Mouse (Mus musculus): Measurements from ENCODE around the gene Gm853. TPM values are rescaled to one million over a fixed set of nuclear protein-coding genes. Genes with fewer than 3 reads are reported as not detected.

Gm853 gene
- polyA plus RNA-seq, 1 experiment from 2014 or later, result not detected

- Histone ChIP-seq H3K4me1 (ENCODE audit: insufficient read depth) (peaks cover 38% of the 10 kb centered on the region; the same call in 1 of the 2 replicates), H3K9ac (peak within 1 kb of the TSS; percentile 27)
- DNase-seq, result peak; percentile 62
These were observed 47.0 kb downstream of the Gm853 start, which contains the start of gene Tinagl1 for GRCm38 (mm10) chr4:130175072-130175711. Tinagl1 (minus strand) TSS chr4:130175122.

DNA sequence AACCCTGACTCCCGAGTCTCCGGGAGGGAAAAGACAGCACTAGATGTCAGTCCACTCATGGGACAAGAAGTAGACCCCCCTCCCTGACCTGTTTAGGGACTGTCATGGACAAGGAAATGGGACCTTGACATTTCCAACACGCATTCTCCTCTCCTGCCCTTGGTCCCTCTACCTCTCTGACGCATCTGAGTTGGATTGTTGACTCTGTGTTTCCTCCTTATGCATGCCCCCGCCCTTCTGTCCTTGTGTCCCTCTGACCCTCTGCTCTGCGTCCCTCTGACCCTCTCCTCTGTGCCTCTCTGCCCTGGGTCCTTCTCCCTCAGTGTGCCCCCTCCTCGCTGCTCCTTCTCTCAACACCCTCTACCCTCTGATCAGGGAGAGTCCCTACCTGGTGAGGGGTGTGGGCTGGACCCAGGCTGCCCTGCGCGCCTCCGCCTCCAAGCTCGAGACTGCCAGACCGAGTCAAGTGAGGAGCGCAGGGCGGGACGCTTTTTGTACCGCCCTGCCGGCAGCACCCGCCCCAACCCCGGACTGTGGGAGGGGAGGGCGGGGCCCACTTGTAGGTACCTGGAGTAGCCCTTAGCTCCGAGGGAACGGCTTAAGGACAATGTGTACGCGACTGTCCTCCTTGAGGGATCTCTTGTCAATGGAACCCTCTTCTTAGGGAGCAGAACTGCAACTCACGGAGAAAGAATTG is 47.7 kb downstream of the Gm853 start:
- whole genome bisulfite sequencing, result 2% methylated on average over 25 of the region's 25 CpGs

More at GRCm38 (mm10) chr4:130175072-130175711, 47.0 kb downstream of the Gm853 start, which contains the start of gene Tinagl1:
- Histone ChIP-seq H3K27ac (ENCODE audit: low read depth) (peak within 1 kb of the TSS; percentile 51), H3K27me3 (ENCODE audit: insufficient read depth, low read length) (peaks cover 8% of the 10 kb centered on the region; the same call in 1 of the 2 replicates), H3K4me2 (peak within 1 kb of the TSS; percentile 59), H3K9me3 (ENCODE audit: low read depth, low read length) (no peaks in the 10 kb centered on the region), H3K36me3 (ENCODE audit: insufficient read depth) (no peaks in the 10 kb centered on the region), H3K4me3 (ENCODE audit: low read depth, low read length) (peak within 1 kb of the TSS; percentile 28)
- TF ChIP-seq CTCF (IDR thresholded peaks at IDR 0.05; ENCODE audit: low read depth), result no peak
- 2% methylated on average over 14 of the region's 14 CpGs for WGBS
- peak; percentile 45 for ATAC-seq (ENCODE audit: insufficient read depth)

DNA sequence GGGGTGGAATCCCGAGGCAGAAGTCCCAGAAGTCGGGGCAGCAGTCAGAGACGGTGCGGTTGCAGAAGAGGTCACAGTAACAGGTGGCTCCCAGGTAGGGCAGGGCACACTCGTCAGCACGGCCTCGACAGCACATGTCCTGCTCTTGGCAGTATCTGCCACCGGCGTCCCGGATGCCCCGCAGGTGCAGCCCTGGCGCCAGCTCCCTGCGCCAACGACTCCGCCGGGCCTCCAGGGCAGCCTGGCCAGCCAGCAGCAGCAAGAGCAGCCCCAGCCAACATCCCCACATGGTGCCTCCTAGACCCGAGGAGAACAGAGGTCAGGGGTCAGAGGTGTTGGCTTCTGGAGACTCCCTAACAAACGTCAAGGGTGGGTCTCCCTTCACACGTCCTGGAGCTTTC is 48.3 kb downstream of the Gm853 start:
- peaks cover 39% of the 10 kb centered on the region; the same call in 1 of the 2 replicates for H3K4me1 ChIP-seq (ENCODE audit: insufficient read depth)
- 31% methylated on average over 19 of the region's 19 CpGs for WGBS
- no peak for ATAC-seq (ENCODE audit: insufficient read depth)

More for the DNA sequence above, 47.7 kb downstream of the Gm853 start:
- H3K27ac ChIP-seq (ENCODE audit: low read depth), result peak overlapping the region; percentile 51
- no peaks in the 10 kb centered on the region for H3K36me3 ChIP-seq (ENCODE audit: insufficient read depth)
- H3K4me2 ChIP-seq, result peak overlapping the region; percentile 59
- no peaks in the 10 kb centered on the region for H3K9me3 ChIP-seq (ENCODE audit: low read depth, low read length)
- peak overlapping the region; percentile 27 for H3K9ac ChIP-seq
- peaks cover 8% of the 10 kb centered on the region; the same call in 1 of the 2 replicates for H3K27me3 ChIP-seq (ENCODE audit: insufficient read depth, low read length)
- DNase-seq (peak; percentile 80), ATAC-seq (ENCODE audit: insufficient read depth) (peak; percentile 62)
- peaks cover 38% of the 10 kb centered on the region; the same call in 1 of the 2 replicates for H3K4me1 ChIP-seq (ENCODE audit: insufficient read depth)
- no peak for TF ChIP-seq CTCF (IDR thresholded peaks at IDR 0.05; ENCODE audit: low read depth)
- H3K4me3 ChIP-seq (ENCODE audit: low read depth, low read length), result peak overlapping the region; percentile 28

DNA sequence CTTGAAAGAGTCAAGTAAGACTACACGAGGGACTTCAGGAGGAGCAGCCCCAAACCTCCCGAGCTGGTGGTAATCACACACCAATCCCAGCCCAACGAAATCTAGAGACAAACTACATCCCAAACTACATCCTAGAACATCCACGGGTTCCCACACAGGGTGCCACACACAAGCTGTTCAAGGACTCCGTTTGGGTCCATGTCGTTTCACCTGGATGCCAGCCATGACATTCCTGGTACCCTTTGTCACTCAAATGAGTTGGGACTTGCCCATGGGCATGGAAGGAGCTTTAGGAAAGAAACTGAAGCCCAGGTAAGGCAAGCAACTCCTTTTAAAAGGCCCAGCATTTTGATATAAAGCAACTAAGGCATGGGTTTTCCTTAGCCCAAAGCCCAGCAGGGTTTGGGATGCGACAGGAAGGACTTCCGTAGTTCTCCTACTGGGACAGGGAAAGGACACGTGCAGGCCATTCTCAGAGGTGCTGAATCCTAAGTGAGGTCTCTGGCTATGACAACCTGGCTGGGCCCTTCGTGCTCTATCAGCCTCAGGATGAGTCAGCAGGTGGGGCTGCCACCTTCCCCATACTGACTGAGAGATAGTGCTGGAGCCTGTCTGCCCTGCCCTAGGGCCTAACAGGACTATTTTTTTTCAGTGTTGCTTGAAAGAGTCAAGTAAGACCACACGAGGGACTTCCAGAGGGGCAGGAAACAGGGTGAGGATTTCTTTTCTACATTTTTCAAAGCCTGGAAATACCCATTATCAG is 49.0 kb downstream of the Gm853 start:
- no peak for TF ChIP-seq CTCF (IDR thresholded peaks at IDR 0.05; ENCODE audit: low read depth)
- H3K27me3 ChIP-seq (ENCODE audit: insufficient read depth, low read length), result peaks cover 8% of the 10 kb centered on the region; the same call in 1 of the 2 replicates
- peak overlapping the region; percentile 28 for H3K4me3 ChIP-seq (ENCODE audit: low read depth, low read length)
- no peak for DNase-seq
- peaks cover 45% of the 10 kb centered on the region for H3K4me1 ChIP-seq (ENCODE audit: insufficient read depth)
- no peaks in the 10 kb centered on the region for H3K9me3 ChIP-seq (ENCODE audit: low read depth, low read length)
- no peaks in the 10 kb centered on the region for H3K36me3 ChIP-seq (ENCODE audit: insufficient read depth)
- peak overlapping the region; percentile 59 for H3K4me2 ChIP-seq
- WGBS, result 53% methylated on average over 11 of the region's 11 CpGs
- peak overlapping the region; percentile 27; the same call in 1 of the 2 replicates for H3K9ac ChIP-seq
- peak overlapping the region; percentile 78; the same call in 1 of the 2 replicates for H3K27ac ChIP-seq (ENCODE audit: low read depth)
- no peak for ATAC-seq (ENCODE audit: insufficient read depth)

More for the DNA sequence above, 48.3 kb downstream of the Gm853 start:
- no peaks in the 10 kb centered on the region for H3K9me3 ChIP-seq (ENCODE audit: low read depth, low read length)
- H3K4me2 ChIP-seq, result peak overlapping the region; percentile 59
- peak overlapping the region; percentile 28 for H3K4me3 ChIP-seq (ENCODE audit: low read depth, low read length)
- H3K36me3 ChIP-seq (ENCODE audit: insufficient read depth), result no peaks in the 10 kb centered on the region
- H3K9ac ChIP-seq, result peak overlapping the region; percentile 27
- DNase-seq, result no peak
- H3K27ac ChIP-seq (ENCODE audit: low read depth), result peak overlapping the region; percentile 51; the same call in 1 of the 2 replicates
- no peak for TF ChIP-seq CTCF (IDR thresholded peaks at IDR 0.05; ENCODE audit: low read depth)
- peaks cover 8% of the 10 kb centered on the region; the same call in 1 of the 2 replicates for H3K27me3 ChIP-seq (ENCODE audit: insufficient read depth, low read length)

- WGBS, result 31% methylated on average over 11 of the region's 11 CpGs
- Histone ChIP-seq H3K9me3 (ENCODE audit: low read depth, low read length) (no peaks in the 10 kb centered on the region), H3K4me2 (peak overlapping the region; percentile 59), H3K27ac (ENCODE audit: low read depth) (peak overlapping the region; percentile 78), H3K27me3 (ENCODE audit: insufficient read depth, low read length) (peaks cover 8% of the 10 kb centered on the region; the same call in 1 of the 2 replicates), H3K9ac (peak overlapping the region; percentile 32), H3K36me3 (ENCODE audit: insufficient read depth) (no peaks in the 10 kb centered on the region), H3K4me3 (ENCODE audit: low read depth, low read length) (no peak overlapping the region), H3K4me1 (ENCODE audit: insufficient read depth) (peaks cover 48% of the 10 kb centered on the region)
- TF ChIP-seq CTCF (IDR thresholded peaks at IDR 0.05; ENCODE audit: low read depth), result no peak
- ATAC-seq (ENCODE audit: insufficient read depth) (peak; percentile 50), DNase-seq (peak; percentile 55)
These were observed 50.0 kb downstream of the Gm853 start for GRCm38 (mm10) chr4:130171951-130172765.

DNA sequence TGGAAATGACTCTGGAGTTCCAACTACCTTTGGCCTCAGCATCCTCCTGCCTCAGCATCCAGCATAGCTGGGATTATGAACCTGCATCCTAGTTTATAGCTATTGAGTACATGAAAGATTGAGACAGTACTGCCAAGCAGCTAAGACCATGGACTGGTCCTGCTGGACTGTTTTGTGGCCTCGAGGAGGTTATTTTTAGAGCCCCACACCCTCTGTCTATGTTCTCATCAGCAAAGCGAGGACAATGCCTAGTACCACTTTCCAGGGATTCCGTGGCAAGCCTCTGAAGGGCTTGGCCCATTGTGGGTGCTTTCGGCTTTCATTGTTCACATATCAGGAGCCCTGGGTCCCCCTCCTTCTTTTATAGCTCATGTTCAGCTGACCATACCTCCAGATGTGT is 51.8 kb downstream of the Gm853 start:
- Histone ChIP-seq H3K4me1 (ENCODE audit: insufficient read depth) (peaks cover 55% of the 10 kb centered on the region), H3K9me3 (ENCODE audit: low read depth, low read length) (no peaks in the 10 kb centered on the region), H3K4me3 (ENCODE audit: low read depth, low read length) (no peak overlapping the region), H3K36me3 (ENCODE audit: insufficient read depth) (no peaks in the 10 kb centered on the region), H3K27ac (ENCODE audit: low read depth) (no peak overlapping the region), H3K4me2 (no peak overlapping the region), H3K27me3 (ENCODE audit: insufficient read depth, low read length) (peaks cover 8% of the 10 kb centered on the region; the same call in 1 of the 2 replicates), H3K9ac (no peak overlapping the region)
- ATAC-seq (ENCODE audit: insufficient read depth) (no peak), DNase-seq (no peak)
- TF ChIP-seq CTCF (IDR thresholded peaks at IDR 0.05; ENCODE audit: low read depth), result no peak
- WGBS, result 81% methylated on average over 4 of the region's 4 CpGs
